Mouse (Mus musculus): ENCODE measurements around the gene Gm20838. TPM values are rescaled to one million over a fixed set of nuclear protein-coding genes. Genes with fewer than 3 reads are reported as not detected.
"Not testable (repeated sequence)": the region's sequence is repeated elsewhere in the genome, so short reads cannot be mapped to it uniquely, and the experiment has no call there.

Gm20838 gene
- not detected for total RNA-seq (2021)
- long read RNA-seq, experiment 1, result 0 reads
- long read RNA-seq, experiment 2, result 0 reads

GRCm38 (mm10) chrY:33543064-33543463, at the start of gene Gm20838:
Gene Gm20838, minus strand, starts transcription at chrY:33543164.
- DNase-seq; intact Hi-C loops (cut with DNase I): not testable (repeated sequence)
